Mouse (Mus musculus) left cerebral cortex, postnatal 4 days (tissue): ENCODE data around the gene Zfhx2. TPM values are rescaled to one million over a fixed set of nuclear protein-coding genes. Genes with fewer than 3 reads are reported as not detected.
"Not testable (repeated sequence)": the region's sequence is repeated elsewhere in the genome, so short reads cannot be mapped to it uniquely, and the experiment has no call there.

Source experiments
- DNase-seq: peaks from one replicate; pipeline ENCODE4 v3.0.0-alpha.2; 2022
- intact Hi-C: fragments of 180-260 bp; cut with DNase I; formaldehyde crosslinking; loops from one replicate; pipeline ENCODE4 v1.15.1; 2025
- total RNA-seq, 2 experiments: library from RNA; stranded (reverse); gene quantifications; 2 replicates each; pipeline ENCODE4 v1.2.3; 2021

Zfhx2 gene
- total RNA-seq, 2 experiments from 2014 or later, result 28.2 to 29.4 TPM

DNA sequence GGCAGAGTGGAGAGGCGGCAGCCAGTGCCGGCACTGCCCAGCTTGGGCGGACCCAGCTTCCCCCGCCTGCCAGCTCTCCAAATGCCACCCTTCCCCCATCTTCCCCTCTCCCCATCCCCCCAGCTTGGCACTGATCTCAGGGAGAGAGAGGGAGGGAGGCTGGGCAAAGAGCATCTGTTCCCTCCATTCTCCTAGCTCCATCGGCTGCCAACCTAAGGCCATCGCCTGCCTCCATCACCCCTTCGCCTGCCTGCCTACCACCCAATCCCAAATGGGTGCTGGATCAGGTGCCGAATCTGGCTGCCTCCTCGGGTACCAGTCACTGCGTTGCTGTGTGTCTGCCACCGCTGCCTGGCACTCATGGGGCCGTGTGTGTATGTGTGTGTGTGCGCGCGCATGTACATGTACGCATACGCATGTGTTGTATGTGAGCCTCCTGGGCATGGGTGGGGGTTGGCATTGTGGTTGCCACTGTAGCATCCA lies 38.4 kb downstream of the Zfhx2 start:
- intact Hi-C loops, result no loop called here
- peak; percentile 98 for DNase-seq

DNA sequence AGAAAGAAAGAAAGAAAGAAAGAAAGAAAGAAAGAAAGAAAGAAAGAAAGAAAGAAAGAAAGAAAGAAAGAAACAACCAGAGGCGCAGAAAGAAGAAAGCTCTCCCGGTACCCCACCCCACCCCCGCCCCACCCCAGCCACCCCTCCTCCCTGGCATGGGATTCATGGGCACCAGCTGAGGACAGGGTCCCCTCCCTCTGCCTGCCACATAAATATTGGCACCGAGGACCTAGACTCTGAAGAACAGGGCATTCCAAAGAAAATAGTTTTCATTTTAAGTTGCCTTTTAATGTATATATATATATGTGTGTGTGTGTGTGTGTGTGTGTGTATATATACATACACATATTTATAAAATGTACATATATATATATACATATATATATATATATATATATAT lies 39.1 kb downstream of the Zfhx2 start:
- DNase-seq, result peak; percentile 74
- intact Hi-C loops, result no loop called here

DNA sequence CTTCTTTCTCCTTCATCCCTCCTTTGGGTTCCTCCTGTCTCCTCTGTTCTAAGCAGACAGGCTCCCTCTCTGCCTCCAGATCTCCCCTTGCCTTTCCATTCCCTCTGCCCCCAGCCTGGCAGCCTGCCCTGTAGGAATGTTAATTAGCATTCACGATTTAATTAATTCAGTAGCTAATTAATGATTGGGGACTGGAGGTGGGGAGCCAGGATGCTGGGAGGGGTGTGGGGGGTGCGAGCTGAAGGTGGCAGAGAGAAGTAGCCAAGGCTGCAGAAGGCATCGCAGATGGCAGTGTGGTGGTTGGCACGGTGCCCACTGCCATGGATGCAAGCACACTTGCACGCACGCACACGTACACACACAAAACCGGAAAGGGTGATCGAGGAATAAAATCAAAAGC lies 39.6 kb downstream of the Zfhx2 start:
- intact Hi-C loops, result no loop called here
- DNase-seq, result peak; percentile 99

DNA sequence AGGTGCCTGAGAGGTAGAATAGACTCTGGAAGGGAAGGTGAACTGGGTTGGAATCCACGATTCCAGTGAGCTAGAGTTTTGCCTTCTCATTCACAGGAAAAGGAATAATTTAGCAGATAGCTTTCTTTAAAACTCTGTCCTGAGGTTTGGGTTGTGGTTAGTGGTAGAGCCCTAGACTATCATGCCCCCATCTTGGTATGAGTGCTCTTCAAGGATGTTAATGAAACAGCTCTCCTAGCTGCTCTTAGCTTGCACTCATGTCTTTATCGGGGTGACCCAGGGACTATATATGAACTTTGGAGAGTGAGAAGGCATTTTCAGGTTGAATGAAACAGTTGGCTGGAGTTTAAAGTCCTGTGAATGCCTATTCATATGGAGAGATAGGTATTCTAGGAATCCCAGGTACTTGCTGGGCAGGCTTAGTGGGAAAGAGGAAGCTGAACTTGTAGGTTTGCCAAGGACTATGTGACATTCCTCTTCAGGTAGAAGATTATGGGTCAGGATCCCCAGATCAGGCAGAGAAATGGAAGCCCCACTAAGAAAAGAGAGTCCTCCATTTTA lies 44.1 kb downstream of the Zfhx2 start:
- intact Hi-C loops, result no loop called here
- DNase-seq, result no peak

DNA sequence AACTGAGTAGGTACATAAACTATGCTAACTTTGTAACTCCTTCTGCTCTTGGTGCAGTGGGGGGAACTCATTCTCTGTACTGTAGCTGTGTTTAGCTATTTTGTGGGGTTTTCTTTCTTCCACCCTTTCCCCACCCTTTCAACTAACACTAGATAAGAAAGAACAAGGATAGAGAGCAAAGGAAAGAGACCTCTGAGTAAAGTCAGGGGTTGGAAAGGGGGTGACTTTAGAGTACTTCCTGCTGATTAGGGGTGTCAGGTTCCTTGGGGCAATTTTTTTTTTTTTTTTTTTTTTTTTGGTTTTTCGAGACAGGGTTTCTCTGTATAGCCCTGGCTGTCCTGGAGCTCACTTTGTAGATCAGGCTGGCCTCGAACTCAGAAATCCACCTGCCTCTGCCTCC lies 48.4 kb downstream of the Zfhx2 start:
- DNase-seq, intact Hi-C loops: not testable (repeated sequence)

DNA sequence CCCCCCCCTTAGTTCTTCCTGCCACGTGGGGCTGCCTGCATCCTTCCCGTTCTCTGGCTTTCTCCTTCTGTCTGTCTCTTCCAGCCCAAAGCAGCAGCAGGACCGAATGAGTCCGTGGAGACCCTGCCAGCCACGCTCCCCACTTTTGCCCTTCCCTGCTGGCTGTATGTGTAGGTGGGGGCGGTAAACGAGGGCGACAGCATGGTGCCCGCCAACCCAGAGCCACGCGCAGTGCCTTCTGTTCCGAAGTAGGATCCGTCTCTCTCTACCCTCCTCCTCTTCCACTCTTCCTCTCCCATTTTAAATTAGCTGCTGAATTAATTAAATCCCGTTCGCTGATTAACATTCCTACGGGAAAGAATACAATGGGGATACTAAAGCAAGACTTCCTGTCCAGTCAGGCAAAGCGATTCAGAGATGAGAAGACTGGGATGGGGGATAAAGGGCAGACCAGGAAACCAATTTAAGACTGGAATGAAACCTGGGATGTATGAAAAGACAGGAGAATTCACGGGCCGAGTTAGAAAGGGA lies 59.4 kb downstream of the Zfhx2 start:
- intact Hi-C loops, result no loop called here
- no peak for DNase-seq

DNA sequence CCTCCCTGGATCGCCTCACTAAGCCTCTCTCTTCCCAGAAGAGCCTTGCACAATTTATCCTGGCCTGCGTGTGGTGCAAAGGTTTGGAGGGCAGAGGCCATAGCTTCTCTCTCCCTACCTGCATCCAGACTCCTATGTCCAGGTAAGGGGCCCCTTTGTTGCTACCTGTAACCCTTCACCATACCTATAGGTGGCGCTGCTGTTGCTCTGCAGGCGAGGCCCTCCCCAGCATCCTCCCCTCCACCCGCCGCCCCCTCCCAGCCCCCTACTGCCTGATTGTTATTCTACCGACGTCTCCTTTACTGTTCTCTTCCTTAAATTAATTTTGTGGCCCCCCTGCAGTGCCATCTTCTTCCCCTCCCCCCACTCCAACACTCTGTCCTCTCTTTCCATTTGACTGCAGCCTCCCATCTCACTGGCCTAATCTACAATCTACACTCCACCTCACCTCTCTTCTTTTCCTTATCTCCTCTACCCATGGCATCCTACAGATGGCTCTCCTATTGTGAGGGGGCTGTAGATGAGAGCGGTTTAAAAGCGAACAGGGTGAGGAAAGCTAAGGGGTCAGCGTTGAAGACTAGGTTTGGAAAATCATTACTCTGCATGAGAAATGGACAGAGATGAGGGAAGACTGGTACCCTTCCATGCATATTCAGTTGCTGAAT lies 63.0 kb downstream of the Zfhx2 start:
- peak; percentile 70 for DNase-seq
- intact Hi-C loops, result loop anchor here (5.0 kb wide), 1 partner anchor 48 kb away; no protein-coding TSS in a partner anchor

DNA sequence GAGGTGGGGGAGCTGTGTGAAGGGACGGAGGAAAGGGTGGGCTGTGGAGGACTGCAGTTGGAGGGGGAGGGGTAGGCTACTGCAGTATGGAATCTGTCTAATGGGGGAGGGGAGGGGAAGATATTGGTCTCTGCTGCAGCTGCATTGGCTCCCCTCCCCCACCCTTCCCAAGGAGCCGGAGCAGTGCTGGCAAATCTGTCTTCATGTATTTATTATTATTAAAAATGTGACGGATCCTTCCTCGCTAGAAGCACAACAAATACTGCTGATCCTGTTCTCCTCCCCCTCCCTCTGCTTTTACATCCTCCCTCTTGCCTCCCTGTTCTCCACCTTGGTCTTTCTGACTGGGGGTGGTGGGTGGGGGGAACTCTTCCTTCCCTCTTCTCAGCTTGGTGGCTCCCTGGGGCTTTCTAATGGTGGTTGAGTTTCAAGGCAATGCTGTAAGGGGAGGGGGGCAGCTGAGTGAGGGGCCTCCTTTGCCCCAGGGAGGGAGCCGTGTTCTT lies 63.7 kb downstream of the Zfhx2 start:
- DNase-seq, result peak; percentile 47
- intact Hi-C loops, result loop anchor here (5.0 kb wide), 1 partner anchor 49 kb away; no protein-coding TSS in a partner anchor

DNA sequence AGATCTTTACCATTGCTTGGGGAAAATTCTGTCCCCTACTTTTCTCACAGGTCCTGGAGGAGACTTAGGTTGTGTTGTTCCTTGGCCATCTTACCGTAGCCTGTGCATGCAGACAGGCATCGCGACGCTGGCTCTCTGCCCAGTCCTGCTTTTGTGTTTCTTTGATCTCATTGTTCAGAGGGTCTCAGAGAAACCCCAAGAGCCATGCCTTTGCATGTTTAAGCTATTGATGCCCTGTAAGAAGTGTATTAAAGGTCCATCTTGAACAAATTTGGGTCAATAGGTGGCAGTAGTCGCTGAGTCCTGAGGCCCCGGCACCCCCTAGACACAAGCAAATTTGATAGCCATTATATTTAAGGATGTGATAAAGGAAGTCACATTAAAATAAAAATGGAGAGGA lies 64.5 kb downstream of the Zfhx2 start:
- intact Hi-C loops, result loop anchor here (5.0 kb wide), 1 partner anchor 50 kb away; no protein-coding TSS in a partner anchor

DNA sequence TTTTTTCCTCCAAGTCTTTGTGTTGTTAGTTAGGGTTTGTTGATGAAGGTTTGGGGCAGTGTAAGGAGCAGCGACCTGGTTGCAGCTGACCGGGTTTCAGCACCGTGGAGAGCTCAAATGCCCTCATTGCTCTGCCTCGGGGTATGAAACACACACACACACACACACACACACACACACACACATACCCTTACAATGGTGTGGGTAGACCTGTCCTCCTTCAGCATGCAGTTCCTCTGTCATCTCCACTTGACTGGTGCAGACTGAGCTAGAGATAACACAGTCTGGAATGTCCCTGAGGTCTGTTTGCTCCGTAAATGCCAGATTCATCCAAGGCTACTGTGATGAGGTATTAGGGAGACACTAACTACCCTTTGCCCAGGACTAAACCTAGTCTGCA lies 64.9 kb downstream of the Zfhx2 start:
- DNase-seq, result no peak
- intact Hi-C loops, result loop anchor here (5.0 kb wide), 1 partner anchor 50 kb away; no protein-coding TSS in a partner anchor

More for the DNA sequence above, 64.5 kb downstream of the Zfhx2 start:
- peak; percentile 46 for DNase-seq

DNA sequence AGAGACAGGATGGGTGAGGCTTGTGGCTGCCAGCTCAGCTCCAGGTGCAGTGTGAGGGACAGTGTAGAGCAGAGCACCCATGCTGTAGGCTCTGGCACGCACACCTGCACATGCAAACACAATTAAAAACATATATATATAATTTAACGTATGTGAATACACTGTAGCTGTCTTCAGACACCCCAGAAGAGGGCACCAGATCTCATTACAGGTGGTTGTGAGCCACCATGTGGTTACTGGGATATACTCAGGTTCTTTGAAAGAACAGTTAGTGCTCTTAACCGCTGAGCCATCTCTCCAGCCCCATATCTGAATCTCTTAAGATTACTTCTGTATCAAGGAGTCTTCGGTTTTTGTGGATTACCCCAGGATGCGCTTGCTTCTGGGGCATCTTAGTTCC lies 66.6 kb downstream of the Zfhx2 start:
- DNase-seq, result no peak
- intact Hi-C loops, result loop anchor here (2.0 to 5.0 kb wide), 2 partner anchors 52 to 75 kb away; no protein-coding TSS in a partner anchor

DNA sequence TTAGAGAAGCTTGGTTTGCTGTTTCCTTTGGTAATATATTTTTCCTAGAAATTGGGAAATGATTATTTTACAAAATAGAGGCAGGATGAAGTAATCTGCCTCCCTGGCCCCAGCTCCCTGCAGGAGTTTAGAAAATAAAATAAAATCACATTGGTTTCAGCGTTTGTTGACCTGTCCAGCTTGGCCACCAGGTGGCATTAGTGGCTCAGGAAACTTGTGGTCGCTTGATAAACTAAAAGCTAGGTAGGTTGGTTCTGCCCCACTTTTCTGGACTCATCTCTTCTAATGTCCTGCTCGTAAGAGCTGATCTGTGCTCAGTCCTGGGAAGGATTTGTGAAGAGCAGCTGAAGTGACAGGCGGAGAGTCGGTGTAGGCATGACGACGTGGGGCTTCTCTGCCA lies 67.9 kb downstream of the Zfhx2 start:
- intact Hi-C loops, result loop anchor here (2.0 kb wide), 1 partner anchor 77 kb away; no protein-coding TSS in a partner anchor
- DNase-seq, result peak; percentile 75

DNA sequence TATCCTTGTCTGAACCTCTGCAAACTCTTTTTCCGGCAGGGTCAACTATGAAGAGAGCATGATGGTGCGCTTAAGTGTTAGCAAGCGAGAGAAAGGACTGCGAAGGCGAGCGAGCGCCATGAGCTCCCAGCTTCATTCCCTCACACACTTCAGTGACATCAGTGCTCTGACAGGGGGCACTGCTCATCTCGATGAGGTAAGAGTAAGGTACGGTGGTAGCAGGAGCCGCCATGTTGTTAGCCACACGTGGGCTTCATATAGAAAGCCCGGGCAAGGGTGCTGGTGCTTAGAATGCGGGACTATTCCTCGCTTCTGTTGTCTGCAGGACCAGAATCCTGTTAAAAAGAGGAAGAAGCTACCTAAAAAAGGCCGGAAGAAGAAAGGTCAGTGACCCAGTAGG lies 69.1 kb downstream of the Zfhx2 start:
- intact Hi-C loops, result no loop called here
- no peak for DNase-seq

DNA sequence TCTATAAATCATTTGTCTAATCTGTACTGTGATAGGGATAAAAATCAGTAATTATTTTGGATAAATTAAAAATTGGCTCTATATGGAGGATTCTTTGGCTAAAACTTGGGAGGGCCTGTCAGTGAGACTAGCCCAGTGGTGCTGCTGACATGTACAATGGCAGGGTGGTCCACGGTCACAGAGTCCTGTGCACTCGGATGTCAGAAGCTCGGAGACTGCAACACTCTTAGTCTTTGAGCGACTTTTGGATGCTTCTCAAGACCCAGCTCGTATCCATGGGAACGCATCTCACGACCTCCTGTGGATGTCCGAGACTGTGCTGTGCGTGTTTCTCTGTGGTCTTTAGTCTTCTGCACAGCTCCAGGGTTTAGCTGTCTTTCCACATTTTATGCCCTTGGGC lies 71.7 kb downstream of the Zfhx2 start:
- no peak for DNase-seq
- intact Hi-C loops, result no loop called here

DNA sequence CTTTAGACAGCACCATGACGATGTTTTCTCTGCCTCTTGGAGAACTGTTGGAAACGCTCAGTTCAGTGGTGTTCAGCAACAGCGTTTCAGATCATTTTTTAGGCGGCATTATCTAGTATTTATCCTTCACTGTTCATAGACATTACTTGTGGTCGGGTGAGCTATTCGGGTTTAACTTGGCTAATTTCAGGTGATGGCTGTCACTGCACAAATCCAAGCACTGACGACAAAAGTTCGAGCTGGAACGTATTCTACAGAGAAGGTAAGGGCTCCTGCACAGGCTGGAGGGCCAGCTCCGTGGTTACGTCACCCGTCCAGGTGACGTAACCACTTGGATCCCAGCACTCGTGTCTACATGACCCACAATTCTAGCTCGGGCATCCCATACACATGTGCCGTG lies 75.2 kb downstream of the Zfhx2 start:
- intact Hi-C loops, result no loop called here
- no peak for DNase-seq

DNA sequence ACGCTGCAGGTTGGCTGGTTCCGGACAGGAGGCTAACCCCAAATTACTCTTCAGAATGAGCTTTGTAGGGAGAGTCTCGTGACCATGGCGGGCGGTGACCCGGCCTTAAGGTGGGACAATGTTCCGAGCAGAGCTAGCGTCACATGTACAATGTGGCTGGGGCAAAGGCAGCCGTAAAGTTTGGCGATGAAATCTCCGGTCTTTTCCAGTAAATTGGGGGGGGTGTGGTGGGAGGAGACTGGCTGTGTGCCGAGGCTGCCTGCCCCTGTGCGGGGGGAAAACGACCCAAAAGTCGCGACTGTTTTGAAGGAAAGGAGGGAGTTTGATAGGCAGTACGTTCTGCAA lies 76.4 kb downstream of the Zfhx2 start:
- peak; percentile 30 for DNase-seq

DNA sequence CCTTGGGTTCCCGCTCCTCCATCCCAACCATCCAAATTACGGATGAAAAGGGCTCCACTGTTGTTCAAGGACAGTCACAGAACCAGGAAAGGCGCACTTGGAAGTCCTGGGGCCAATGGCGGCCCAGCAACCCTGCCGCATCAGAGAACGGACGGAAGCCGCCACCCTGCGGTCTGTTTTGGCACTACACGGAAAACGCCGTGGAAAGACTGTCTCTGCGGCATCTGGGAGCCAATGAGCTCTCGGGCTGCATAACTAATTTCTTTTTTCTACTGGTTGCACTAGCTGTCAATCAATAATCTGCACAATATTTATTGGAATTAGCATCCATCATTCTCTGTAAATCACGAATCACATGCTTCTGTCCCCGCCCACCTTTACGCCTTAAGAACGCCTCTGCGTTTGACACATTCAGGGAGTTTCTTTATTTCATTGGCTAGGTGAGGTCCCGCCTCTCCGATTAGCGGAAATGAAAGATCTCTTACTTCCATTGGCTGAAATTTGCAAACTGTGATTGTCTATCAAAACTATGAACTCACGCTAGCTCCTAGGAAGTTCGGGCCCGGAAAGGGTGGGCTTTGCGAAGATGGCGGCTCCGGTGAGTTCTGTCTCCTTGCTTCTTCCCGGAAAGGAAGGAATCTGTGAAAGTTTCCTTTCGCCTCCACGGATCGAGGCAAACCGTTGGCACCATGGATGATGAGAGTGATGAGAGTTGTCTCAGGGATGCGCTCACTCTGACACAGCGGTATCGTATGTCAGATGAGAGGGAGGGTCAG lies 76.9 kb downstream of the Zfhx2 start, which contains the start of gene Ngdn:
TSS of gene Ngdn (plus strand) at position 464 of the 776 bp plus-strand sequence.
- DNase-seq, result peak; percentile 98
- intact Hi-C loops, result loop anchor here (2.0 kb wide), 1 partner anchor 116 kb away; no protein-coding TSS in a partner anchor

More for the DNA sequence above, 76.4 kb downstream of the Zfhx2 start:
- intact Hi-C loops, result loop anchor here (2.0 kb wide), 1 partner anchor 117 kb away; no protein-coding TSS in a partner anchor

DNA sequence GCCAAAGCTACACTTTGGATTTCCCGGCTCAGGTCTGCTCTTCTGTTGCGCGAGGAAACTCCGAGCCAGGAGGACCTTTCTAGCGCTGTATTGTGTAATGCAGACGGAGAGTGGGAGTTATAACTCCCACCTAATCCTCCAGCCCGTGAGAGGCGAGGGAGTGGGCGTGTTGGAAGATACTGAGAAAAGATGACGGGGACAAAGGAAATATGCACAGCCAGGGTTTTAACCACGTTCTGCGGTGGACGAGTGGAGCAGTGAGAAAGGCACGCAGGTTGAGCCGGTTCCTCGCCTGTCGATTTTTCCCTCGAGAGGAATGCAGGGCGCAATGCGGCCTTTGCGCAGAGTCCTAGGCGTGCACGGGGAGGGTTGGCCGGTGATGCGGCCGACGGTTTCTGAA lies 77.5 kb downstream of the Zfhx2 start:
- DNase-seq, result no peak
- intact Hi-C loops, result loop anchor here (2.0 kb wide), 1 partner anchor 116 kb away; no protein-coding TSS in a partner anchor

DNA sequence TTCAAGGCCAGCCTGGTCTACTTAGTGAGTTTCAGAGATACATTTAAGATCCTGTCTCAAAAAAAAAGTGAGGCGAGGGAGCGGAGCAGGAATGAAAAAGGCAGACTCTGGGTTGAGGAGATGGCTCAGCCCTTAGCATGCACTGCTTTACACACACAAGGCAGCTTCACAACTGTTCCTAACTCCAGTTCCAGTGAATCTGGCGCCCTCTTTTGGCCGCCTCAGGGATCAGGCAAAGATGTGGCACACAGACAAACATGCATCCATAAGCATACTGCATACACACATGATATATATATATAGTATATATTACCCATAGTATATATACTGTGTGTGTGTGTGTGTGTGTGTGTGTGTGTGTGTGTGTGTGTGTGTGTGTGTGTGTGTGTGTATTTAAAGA lies 81.0 kb downstream of the Zfhx2 start:
- peak; percentile 29 for DNase-seq
- intact Hi-C loops, result no loop called here
